Mouse (Mus musculus) left cerebral cortex, postnatal 36 days (tissue): Measurements from ENCODE around the gene Ccnb3. TPM values are rescaled to one million over a fixed set of nuclear protein-coding genes. Genes with fewer than 3 reads are reported as not detected.
"Not testable (repeated sequence)": the region's sequence is repeated elsewhere in the genome, so short reads cannot be mapped to it uniquely, and the experiment has no call there.

Experiments
- DNase-seq, 2 experiments: peaks; one replicate each; pipeline ENCODE4 v3.0.0; 2021 to 2022; ENCODE audit warnings: low spot score in 2 of 2, mixed read lengths in 1 of 2
- intact Hi-C: fragments of 180-260 bp; cut with DNase I; formaldehyde crosslinking; loops from one replicate; pipeline ENCODE4 v1.15.1; 2025
- total RNA-seq, 2 experiments: library from RNA; stranded (reverse); gene quantifications; 2 replicates each; pipeline ENCODE4 v1.2.3; 2021

Gene Ccnb3
- total RNA-seq, result not detected

DNA sequence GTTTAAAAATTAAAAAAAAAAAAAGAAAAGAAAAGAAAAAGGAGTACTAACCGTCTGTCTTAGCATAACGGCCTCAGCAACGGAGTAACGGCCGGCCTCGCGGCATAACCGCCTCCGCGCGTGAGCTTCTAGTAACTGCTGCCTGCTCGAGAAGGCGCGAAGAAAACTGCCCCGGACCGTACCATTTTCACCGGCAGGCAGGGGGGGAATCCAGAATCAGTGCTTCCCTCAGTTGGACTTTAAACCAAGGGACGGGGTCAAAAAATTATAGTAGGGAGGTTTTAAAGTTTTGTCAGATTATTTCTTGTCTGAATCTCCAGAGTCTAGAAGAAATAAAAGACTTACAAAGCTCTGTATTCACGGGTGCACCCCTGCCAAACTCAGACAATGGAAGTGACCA, at the start of gene Ccnb3:
Gene Ccnb3 (minus strand): TSS at position 101 of the 400 bp plus-strand sequence.
- intact Hi-C loops, result loop anchor here (5.0 kb wide), 1 partner anchor 609 kb away; no protein-coding TSS in a partner anchor
- no peak for DNase-seq

DNA sequence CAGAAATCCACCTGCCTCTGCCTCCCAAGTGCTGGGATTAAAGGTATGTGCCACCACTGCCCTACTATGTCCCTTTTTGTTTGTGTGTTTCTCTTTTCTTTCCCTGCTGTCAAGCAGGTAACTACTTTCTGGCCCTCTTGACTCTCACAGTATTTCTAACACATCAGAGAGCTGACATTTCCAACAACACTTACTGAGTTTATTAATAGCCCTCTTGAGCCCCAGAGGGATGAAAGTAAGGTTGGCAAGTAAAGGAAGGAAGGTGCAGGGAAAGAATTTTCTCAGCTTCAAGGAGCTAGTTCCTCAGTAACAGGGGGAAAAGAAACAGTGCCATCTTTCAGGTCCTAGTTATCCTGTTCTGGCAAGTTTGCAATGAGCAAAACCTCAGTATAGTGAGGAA, 48.9 kb upstream of the Ccnb3 start:
- intact Hi-C loops, result no loop called here
- no peak for DNase-seq

DNA sequence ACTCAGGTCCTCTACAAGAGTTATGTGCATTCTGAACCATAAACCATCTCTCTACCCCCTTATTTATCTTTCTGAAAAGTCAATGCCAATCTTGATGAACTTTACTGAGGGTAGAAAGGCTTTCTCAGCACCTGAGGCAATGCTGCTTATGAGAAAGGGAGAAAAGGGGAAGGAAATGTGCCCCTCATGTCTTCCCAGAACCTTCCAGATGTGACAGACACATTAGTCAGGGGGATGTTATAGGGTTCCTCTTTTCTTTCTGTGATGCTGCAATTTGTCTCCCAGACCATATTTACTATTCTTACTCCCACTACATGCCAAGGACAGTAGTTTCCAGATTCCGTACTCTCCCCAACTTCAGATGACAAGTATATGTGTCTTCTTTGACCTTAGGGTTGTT, 44.5 kb upstream of the Ccnb3 start:
- no peak for DNase-seq
- intact Hi-C loops, result no loop called here

DNA sequence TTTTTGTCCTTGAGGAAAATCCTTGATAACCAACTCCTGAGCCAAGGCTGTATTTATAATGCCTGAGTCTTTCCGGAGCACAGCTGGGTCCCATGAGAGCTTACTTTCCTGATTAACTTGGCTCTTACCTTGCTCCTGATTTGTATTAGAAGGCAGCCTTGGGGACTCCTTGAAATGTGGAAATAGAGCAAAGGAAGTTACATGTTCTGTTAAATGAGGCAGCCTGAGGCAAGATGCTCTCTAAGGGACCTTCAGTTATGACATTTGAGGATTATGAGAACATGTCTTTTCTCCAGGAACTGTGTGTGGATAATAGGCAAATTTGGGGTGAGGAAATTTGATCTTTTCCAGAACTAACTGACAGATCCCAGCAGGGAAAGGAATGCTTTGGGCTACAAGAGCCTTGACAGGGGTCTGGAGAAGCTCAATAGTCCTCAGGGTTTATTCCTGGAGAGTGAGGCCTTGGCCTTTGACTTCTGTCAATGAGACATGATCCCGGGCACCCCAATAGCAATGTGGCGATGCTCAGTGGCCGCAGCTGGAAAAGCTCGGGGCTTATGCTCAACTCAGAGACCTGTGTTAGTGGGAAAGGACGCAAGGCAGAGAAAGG, 38.5 kb upstream of the Ccnb3 start:
- intact Hi-C loops, result no loop called here

DNA sequence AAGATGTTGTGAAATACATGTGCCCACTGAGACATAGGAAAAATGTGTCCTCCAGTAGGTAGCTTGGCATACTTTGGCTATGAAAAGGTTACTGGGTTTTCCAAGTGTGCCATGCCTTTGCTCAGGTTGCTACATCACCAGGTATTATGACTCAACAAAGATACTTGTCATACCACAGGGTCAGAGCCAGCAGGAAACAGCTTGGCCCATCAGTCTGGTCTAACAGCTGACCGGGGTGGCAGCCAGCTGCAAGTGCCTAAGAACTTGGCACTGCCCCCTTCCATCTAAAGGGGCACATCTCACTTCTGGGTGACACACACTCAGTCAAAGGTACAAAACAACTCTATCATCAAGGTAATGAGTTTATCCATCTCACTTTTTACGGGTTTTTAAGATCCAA, 26.6 kb upstream of the Ccnb3 start:
- intact Hi-C loops, result no loop called here
- DNase-seq, result no peak

More for the DNA sequence above, 38.5 kb upstream of the Ccnb3 start:
- DNase-seq, result no peak

DNA sequence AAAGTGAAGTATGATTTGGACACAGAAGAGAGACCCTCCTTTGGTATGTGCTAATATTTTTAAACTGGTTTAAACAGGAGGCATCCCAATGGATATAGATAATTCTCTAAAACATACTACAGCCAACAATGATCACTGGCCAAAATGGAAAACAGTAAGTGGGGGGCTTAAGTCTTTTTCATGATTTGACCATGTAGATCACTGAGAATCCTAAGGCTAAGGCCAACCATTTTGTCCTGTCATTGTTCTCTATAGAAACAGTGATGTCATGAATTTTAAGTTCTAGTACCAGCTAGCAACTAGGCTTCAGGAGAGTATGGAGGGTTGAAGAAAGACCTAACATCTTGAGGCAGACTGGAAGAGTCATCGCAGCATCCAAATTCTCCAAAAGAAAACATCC, 25.8 kb upstream of the Ccnb3 start, which contains the start of gene Akap4:
Gene Akap4 (plus strand): TSS at position 301 of the 400 bp plus-strand sequence.
- no peak for DNase-seq
- intact Hi-C loops, result no loop called here

DNA sequence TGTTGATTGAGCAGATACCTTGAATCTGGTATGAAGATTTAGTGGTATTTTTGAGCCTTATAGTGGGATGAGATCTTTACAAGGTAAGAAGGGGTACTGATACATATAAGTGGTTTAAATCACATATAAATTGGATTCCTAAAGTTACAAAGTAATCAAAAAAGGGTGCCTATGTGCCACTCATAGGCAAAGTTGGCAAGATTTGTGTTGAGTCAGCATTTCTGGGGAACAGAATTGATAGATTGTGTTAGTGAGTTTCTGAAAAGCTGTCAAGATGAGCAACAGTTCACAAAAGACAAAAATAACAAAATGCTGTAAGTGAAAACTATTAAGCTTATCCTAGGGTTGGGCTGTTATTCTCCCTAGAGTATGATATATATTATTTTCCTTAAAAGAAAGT, 22.7 kb upstream of the Ccnb3 start:
- intact Hi-C loops, result no loop called here

DNA sequence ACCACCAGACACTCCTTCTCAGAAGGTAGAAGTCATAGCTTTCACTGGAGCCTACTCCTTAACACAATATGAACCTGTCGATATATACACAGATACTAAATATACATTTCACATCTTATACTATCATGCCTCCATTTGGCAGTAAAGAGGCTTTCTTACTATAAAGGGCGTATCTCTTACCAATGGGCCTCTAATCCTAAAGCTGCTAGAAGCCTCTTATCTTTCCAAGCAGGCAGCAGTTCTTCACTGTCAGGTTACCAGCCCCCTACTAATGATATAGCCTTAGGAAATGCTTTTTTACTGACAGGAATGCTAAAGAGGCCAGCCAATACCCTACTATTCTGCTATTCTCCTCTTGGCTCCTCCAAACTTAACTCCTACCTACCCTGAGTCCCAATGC, 16.2 kb upstream of the Ccnb3 start:
- no peak for DNase-seq
- intact Hi-C loops, result no loop called here

More for the DNA sequence above, 22.7 kb upstream of the Ccnb3 start:
- DNase-seq, result no peak

DNA sequence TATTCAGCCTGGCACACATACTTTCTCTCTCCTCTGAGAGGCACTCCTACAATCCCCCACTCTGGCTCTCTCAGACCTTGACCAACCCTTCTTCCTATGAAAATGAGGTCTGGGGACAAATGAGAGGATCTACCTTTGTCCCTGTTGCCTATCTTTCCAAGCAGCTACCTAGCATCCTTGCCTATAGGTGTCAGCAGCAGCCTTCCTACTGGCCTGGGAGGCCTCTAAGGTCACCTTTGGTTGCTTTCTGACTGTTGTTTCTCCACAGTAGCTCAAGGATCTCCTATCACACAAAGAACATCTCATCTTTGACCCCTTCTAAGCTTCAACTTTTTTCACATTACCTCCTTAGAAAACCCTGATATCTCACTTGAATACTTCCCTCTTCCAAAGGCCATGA, 15.6 kb upstream of the Ccnb3 start:
- intact Hi-C loops, result no loop called here

DNA sequence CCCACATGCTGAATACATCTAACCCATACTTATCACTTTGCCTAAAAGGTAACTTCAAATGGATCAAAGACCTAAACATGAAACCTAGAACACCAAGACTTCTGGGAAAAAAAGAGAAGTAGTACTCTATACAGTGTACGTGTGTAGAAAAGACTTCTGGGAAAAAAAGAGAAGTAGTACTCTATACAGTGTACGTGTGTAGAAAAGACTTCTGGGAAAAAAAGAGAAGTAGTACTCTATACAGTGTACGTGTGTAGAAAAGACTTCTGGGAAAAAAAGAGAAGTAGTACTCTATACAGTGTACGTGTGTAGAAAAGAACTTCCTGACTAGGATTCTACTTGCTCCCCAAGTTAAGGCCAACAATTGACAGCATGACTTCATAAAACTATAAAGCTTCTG, 57.5 kb downstream of the Ccnb3 start:
- DNase-seq, intact Hi-C loops: not testable (repeated sequence)

More for the DNA sequence above, 15.6 kb upstream of the Ccnb3 start:
- DNase-seq, result no peak

DNA sequence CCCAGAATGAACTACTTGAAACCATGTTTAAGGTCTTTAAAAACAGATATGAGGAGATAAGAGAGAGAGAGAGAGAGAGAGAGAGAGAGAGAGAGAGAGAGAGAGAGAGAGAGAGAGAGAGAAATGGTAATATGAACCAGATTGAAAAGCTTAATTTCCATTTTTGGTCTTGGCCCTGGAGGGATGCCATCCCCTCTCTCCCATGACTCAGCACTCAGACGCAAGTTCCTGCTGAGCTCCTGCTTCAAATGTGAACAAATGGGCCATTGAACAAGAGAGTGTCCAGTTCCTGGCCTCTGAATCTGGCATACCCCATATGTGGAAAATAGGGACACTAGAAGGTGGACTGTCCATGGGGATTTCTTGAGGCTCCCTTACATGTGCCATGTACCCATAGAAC, 69.5 kb downstream of the Ccnb3 start:
- DNase-seq, result no peak
- intact Hi-C loops, result no loop called here

DNA sequence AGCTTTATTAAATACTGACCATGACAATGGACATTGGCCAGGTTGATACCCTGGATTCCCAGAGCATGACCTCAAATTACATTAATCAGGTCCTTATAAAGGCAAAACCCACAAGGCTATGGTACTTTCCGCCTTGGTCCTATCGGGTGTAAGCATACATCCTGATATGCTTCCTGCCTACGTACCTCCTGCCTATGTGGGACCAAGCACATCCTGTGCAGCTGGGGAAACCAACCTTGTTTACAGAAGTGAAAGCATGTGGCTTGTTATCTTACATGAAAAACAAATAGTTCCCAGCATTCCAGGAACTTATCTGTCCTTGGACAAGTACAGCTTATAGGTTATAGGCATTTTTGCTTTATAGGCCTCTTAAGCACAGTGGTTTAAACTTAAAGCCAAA, 72.8 kb downstream of the Ccnb3 start:
- no peak for DNase-seq
- intact Hi-C loops, result no loop called here

Other genes starting within 250 kb of the Ccnb3 start
- not detected for gene Akap4, start 25.9 kb upstream of the Ccnb3 start, total RNA-seq